Mouse (Mus musculus): ENCODE results near the gene Tmem131l. TPM values are rescaled to one million over a fixed set of nuclear protein-coding genes. Genes with fewer than 3 reads are reported as not detected.

Tmem131l gene
- polyA plus RNA-seq, 1 experiment from 2014 or later = 84.2 TPM

DNA sequence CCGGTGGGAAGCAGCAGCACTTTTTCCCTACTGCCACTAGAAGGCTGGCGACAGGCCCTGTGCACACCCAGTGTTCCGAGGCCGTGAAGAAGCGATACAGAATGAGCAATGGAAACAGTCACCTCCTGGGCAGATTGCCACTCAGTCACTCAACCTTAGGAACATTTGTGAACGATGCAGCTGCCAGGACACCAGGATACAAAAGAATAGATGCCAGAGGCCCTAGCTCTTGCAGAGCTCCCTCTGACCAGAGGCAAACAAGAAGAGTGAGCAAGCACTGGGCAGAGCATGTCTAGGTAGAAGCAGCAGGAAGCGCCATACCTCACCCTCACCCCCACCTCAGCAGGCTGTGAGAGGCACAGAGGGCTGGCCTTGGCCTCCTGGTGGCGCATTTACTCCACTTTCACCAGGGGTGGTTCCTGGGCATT is 46.9 kb downstream of the Tmem131l start:
- Histone ChIP-seq H3K27me3 (ENCODE audit: control insufficient read depth, insufficient read depth, low read length) (no peaks in the 10 kb centered on the region), H3K36me3 (replicated peaks; ENCODE audit: control insufficient read depth, insufficient read depth, low read depth, low read length) (no peaks in the 10 kb centered on the region; the same call in 1 of the 2 replicates), H3K9me3 (replicated peaks; ENCODE audit: control insufficient read depth, low read length) (no peaks in the 10 kb centered on the region), H3K9ac (replicated peaks; ENCODE audit: low read length) (no peak overlapping the region), H3K4me1 (ENCODE audit: control insufficient read depth, insufficient read depth, low read length) (peaks cover 15% of the 10 kb centered on the region), H3K4me2 (ENCODE audit: low read depth, low read length) (no peak overlapping the region), H3K27ac (replicated peaks; ENCODE audit: low read depth, low read length) (no peak overlapping the region), H3K4me3 (ENCODE audit: low read depth, low read length) (no peak overlapping the region)
- WGBS = 83% methylated on average over 8 of the region's 8 CpGs
- ATAC-seq (replicated peaks; ENCODE audit: insufficient number of reproducible peaks, low FRiP score, low TSS enrichment, low read depth) (no peak), DNase-seq (ENCODE audit: low spot score) (no peak)

GRCm38 (mm10) chr3:83991691-83992524 is 48.1 kb downstream of the Tmem131l start:
- Histone ChIP-seq H3K27ac (replicated peaks; ENCODE audit: low read depth, low read length) (no peak overlapping the region), H3K9me3 (replicated peaks; ENCODE audit: control insufficient read depth, low read length) (no peaks in the 10 kb centered on the region), H3K36me3 (replicated peaks; ENCODE audit: control insufficient read depth, insufficient read depth, low read depth, low read length) (no peaks in the 10 kb centered on the region; the same call in 1 of the 2 replicates), H3K4me1 (ENCODE audit: control insufficient read depth, insufficient read depth, low read length) (peaks cover 18% of the 10 kb centered on the region), H3K4me3 (ENCODE audit: low read depth, low read length) (no peak overlapping the region), H3K9ac (replicated peaks; ENCODE audit: low read length) (no peak overlapping the region), H3K4me2 (ENCODE audit: low read depth, low read length) (no peak overlapping the region), H3K27me3 (ENCODE audit: control insufficient read depth, insufficient read depth, low read length) (no peaks in the 10 kb centered on the region)
- WGBS = 91% methylated on average over 8 of the region's 8 CpGs
- ATAC-seq (replicated peaks; ENCODE audit: insufficient number of reproducible peaks, low FRiP score, low TSS enrichment, low read depth) = no peak
- DNase-seq (ENCODE audit: low spot score) = no peak

- no peak for ATAC-seq (replicated peaks; ENCODE audit: insufficient number of reproducible peaks, low FRiP score, low TSS enrichment, low read depth)
- peaks cover 8% of the 10 kb centered on the region for H3K4me1 ChIP-seq (ENCODE audit: control insufficient read depth, insufficient read depth, low read length)
Measured at GRCm38 (mm10) chr3:83988214-83988613, 51.8 kb downstream of the Tmem131l start.

DNA sequence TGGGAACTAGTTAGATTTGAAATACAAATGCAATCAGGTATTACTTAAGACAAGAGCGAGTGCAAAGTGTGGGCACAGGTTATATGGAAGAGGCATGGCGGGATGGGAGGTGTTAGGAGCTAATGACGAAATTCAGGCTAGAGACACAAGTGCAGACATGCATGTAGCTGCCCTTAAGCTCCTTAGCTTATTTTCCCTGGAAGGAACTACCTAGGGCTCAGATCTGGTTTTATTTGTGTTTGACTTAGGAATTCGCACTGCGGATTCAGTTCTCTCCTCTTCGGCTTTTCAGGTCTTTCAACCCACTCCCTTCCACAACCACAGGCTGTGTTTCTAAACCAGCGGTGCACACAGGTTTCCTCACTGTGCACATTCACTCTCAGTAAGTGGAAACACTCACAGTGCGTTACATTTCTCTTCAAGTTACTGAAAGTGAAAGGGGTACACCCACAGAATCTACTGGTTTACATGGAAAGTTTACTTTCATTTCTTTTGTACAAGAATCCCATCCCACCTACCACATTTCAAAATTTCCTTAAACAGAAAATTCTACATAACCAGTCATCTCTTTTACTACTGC is 52.4 kb downstream of the Tmem131l start:
- 72% methylated on average over 8 of the region's 8 CpGs for WGBS
- no peaks in the 10 kb centered on the region; the same call in 1 of the 2 replicates for H3K36me3 ChIP-seq (replicated peaks; ENCODE audit: control insufficient read depth, insufficient read depth, low read depth, low read length)

More at GRCm38 (mm10) chr3:83988214-83988613, 51.8 kb downstream of the Tmem131l start:
- no peak overlapping the region for H3K27ac ChIP-seq (replicated peaks; ENCODE audit: low read depth, low read length)
- no peak overlapping the region for H3K9ac ChIP-seq (replicated peaks; ENCODE audit: low read length)
- H3K9me3 ChIP-seq (replicated peaks; ENCODE audit: control insufficient read depth, low read length) = no peaks in the 10 kb centered on the region
- H3K36me3 ChIP-seq (replicated peaks; ENCODE audit: control insufficient read depth, insufficient read depth, low read depth, low read length) = no peaks in the 10 kb centered on the region; the same call in 1 of the 2 replicates
- no peak overlapping the region for H3K4me2 ChIP-seq (ENCODE audit: low read depth, low read length)
- DNase-seq (ENCODE audit: low spot score) = no peak
- H3K4me3 ChIP-seq (ENCODE audit: low read depth, low read length) = no peak overlapping the region
- WGBS = 25% methylated on average over 4 of the region's 4 CpGs
- H3K27me3 ChIP-seq (ENCODE audit: control insufficient read depth, insufficient read depth, low read length) = no peaks in the 10 kb centered on the region

DNA sequence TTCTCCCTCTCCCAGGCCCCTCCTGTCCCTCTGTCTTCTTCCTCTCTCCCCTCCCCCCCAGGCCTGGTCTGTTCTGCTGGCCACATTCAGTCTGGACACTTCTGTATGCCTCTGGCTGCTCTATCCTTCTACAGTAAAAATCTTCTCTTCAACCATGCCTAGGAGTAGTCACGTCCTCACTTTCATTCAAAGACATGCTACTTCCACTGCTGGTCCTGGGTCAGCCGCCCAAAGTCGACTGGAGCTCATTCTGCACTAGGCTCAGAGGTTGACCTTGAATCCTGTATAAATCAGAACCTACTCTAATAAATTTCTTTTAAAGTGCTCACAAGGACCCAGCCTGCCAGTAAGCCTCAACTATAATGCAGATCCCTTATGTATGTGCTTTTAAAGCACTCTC is 53.2 kb downstream of the Tmem131l start:
- no peak overlapping the region for H3K27ac ChIP-seq (replicated peaks; ENCODE audit: low read depth, low read length)
- DNase-seq (ENCODE audit: low spot score) = no peak
- no peaks in the 10 kb centered on the region for H3K27me3 ChIP-seq (ENCODE audit: control insufficient read depth, insufficient read depth, low read length)
- peaks cover 8% of the 10 kb centered on the region for H3K4me1 ChIP-seq (ENCODE audit: control insufficient read depth, insufficient read depth, low read length)
- no peak overlapping the region for H3K4me2 ChIP-seq (ENCODE audit: low read depth, low read length)
- H3K9me3 ChIP-seq (replicated peaks; ENCODE audit: control insufficient read depth, low read length) = no peaks in the 10 kb centered on the region
- H3K4me3 ChIP-seq (ENCODE audit: low read depth, low read length) = no peak overlapping the region
- H3K9ac ChIP-seq (replicated peaks; ENCODE audit: low read length) = no peak overlapping the region
- 64% methylated on average over 3 of the region's 3 CpGs for WGBS
- no peak for ATAC-seq (replicated peaks; ENCODE audit: insufficient number of reproducible peaks, low FRiP score, low TSS enrichment, low read depth)
- no peaks in the 10 kb centered on the region; the same call in 1 of the 2 replicates for H3K36me3 ChIP-seq (replicated peaks; ENCODE audit: control insufficient read depth, insufficient read depth, low read depth, low read length)

More for the DNA sequence above, 52.4 kb downstream of the Tmem131l start:
- Histone ChIP-seq H3K27ac (replicated peaks; ENCODE audit: low read depth, low read length) (no peak overlapping the region), H3K9me3 (replicated peaks; ENCODE audit: control insufficient read depth, low read length) (no peaks in the 10 kb centered on the region), H3K4me3 (ENCODE audit: low read depth, low read length) (no peak overlapping the region), H3K9ac (replicated peaks; ENCODE audit: low read length) (no peak overlapping the region), H3K4me1 (ENCODE audit: control insufficient read depth, insufficient read depth, low read length) (peaks cover 8% of the 10 kb centered on the region), H3K4me2 (ENCODE audit: low read depth, low read length) (no peak overlapping the region), H3K27me3 (ENCODE audit: control insufficient read depth, insufficient read depth, low read length) (no peaks in the 10 kb centered on the region)
- DNase-seq (ENCODE audit: low spot score) (no peak), ATAC-seq (replicated peaks; ENCODE audit: insufficient number of reproducible peaks, low FRiP score, low TSS enrichment, low read depth) (no peak)

DNA sequence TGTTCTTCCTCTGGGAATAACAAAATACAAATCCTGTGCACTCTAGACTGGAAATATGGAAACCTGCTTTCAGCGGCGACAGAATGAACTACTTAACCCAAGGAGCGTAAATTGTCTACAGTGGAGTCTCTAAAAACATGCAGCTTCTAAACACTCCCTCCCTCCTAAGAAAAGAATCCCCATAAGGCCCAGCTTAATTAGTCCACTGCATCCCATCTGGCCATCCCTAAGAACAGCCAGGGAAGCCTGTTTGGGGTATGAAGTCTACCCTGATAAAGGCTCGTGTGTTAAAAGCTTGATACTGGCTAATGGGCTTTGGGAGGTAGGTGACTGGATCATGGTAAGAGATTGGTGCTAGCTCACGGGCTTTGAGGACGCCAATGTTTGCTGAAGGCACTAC is 54.5 kb downstream of the Tmem131l start:
- Histone ChIP-seq H3K27ac (replicated peaks; ENCODE audit: low read depth, low read length) (no peak overlapping the region), H3K36me3 (replicated peaks; ENCODE audit: control insufficient read depth, insufficient read depth, low read depth, low read length) (no peaks in the 10 kb centered on the region), H3K9me3 (replicated peaks; ENCODE audit: control insufficient read depth, low read length) (no peaks in the 10 kb centered on the region), H3K27me3 (ENCODE audit: control insufficient read depth, insufficient read depth, low read length) (no peaks in the 10 kb centered on the region), H3K9ac (replicated peaks; ENCODE audit: low read length) (no peak overlapping the region), H3K4me1 (ENCODE audit: control insufficient read depth, insufficient read depth, low read length) (peaks cover 8% of the 10 kb centered on the region), H3K4me2 (ENCODE audit: low read depth, low read length) (no peak overlapping the region), H3K4me3 (ENCODE audit: low read depth, low read length) (no peak overlapping the region)
- DNase-seq (ENCODE audit: low spot score) (no peak), ATAC-seq (replicated peaks; ENCODE audit: insufficient number of reproducible peaks, low FRiP score, low TSS enrichment, low read depth) (no peak)
- WGBS = 69% methylated on average over 6 of the region's 6 CpGs

DNA sequence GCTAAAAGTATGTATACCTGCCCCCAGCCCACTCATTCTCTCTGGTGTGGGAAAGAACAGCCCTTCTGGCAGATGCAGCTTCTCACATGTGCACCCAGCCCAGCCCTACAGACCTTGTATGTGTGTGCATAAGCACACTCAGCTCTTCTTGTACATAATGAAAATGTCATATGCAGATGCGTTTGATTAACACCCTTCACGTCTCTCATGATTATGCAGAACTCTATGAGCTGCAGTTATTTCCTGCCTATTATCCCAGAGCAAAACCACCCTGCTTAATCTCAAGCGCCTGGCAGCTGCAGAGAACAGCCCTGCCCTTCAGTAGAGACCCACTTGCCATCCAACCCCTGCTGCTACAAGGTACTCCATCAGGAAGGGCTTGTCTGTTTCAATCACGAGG is 55.6 kb downstream of the Tmem131l start:
- H3K4me2 ChIP-seq (ENCODE audit: low read depth, low read length) = no peak overlapping the region

DNA sequence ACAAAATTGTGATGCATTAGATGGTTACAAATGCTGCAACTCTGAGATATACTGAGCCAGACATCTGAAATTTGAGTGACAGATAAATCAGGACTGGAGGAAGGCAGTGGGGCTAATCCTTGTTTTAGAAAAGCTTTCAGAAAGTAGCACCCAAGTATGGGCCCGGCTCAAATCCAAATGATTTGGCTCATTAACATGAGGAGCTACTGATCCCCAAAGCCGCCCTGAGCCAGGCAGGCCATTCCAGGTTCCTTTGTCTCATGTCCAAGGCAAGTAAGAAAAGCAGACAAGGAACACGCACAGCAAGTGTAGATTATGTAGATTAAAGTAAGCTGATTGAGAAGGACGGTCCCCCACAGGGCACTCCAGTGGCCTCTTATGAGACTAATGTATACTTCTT is 57.2 kb downstream of the Tmem131l start:
- H3K36me3 ChIP-seq (replicated peaks; ENCODE audit: control insufficient read depth, insufficient read depth, low read depth, low read length) = no peaks in the 10 kb centered on the region
- no peak for DNase-seq (ENCODE audit: low spot score)
- H3K27ac ChIP-seq (replicated peaks; ENCODE audit: low read depth, low read length) = no peak overlapping the region
- H3K27me3 ChIP-seq (ENCODE audit: control insufficient read depth, insufficient read depth, low read length) = no peaks in the 10 kb centered on the region
- ATAC-seq (replicated peaks; ENCODE audit: insufficient number of reproducible peaks, low FRiP score, low TSS enrichment, low read depth) = no peak
- no peak overlapping the region for H3K4me2 ChIP-seq (ENCODE audit: low read depth, low read length)
- no peak overlapping the region for H3K4me3 ChIP-seq (ENCODE audit: low read depth, low read length)
- H3K4me1 ChIP-seq (ENCODE audit: control insufficient read depth, insufficient read depth, low read length) = peaks cover 3% of the 10 kb centered on the region; the same call in 1 of the 2 replicates
- no peak overlapping the region for H3K9ac ChIP-seq (replicated peaks; ENCODE audit: low read length)
- WGBS = 65% methylated on average over 4 of the region's 4 CpGs
- no peaks in the 10 kb centered on the region for H3K9me3 ChIP-seq (replicated peaks; ENCODE audit: control insufficient read depth, low read length)

More for the DNA sequence above, 55.6 kb downstream of the Tmem131l start:
- peak; percentile 43 for DNase-seq (ENCODE audit: low spot score)
- no peaks in the 10 kb centered on the region for H3K9me3 ChIP-seq (replicated peaks; ENCODE audit: control insufficient read depth, low read length)
- no peak overlapping the region for H3K27ac ChIP-seq (replicated peaks; ENCODE audit: low read depth, low read length)
- no peak for ATAC-seq (replicated peaks; ENCODE audit: insufficient number of reproducible peaks, low FRiP score, low TSS enrichment, low read depth)
- no peaks in the 10 kb centered on the region for H3K36me3 ChIP-seq (replicated peaks; ENCODE audit: control insufficient read depth, insufficient read depth, low read depth, low read length)
- no peak overlapping the region for H3K4me3 ChIP-seq (ENCODE audit: low read depth, low read length)
- no peak overlapping the region for H3K9ac ChIP-seq (replicated peaks; ENCODE audit: low read length)
- WGBS = 60% methylated on average over 4 of the region's 4 CpGs
- H3K4me1 ChIP-seq (ENCODE audit: control insufficient read depth, insufficient read depth, low read length) = peaks cover 8% of the 10 kb centered on the region
- H3K27me3 ChIP-seq (ENCODE audit: control insufficient read depth, insufficient read depth, low read length) = no peaks in the 10 kb centered on the region
